Mouse (Mus musculus): ENCODE data around the gene Slc31a1. TPM values are rescaled to one million over a fixed set of nuclear protein-coding genes. Genes with fewer than 3 reads are reported as not detected.

The Slc31a1 gene
- polyA plus RNA-seq, 1 experiment from 2014 or later = 32.2 TPM

DNA sequence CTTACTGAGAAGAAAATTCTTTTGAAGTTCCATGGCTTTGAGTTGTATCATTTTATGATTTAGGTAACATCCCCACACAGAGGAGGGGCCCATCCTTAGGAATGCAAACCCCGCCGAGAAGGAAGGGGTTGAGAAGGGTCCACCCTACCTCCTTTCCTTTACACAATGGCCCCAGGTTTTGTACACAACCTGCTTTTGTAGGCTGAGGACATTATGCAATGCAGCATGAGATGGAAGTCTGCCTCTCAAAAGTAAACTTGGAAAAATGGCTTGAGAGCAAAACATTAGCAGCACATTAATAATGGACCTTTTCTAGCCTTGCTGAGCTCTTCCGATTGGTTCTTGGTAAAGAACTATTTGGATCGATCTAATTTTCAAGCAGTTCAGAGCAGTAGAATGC is 5.8 kb downstream of the Slc31a1 start:
- Histone ChIP-seq H3K36me3 (no peaks in the 10 kb centered on the region), H3K27me3 (replicated peaks) (no peaks in the 10 kb centered on the region), H3K9ac (replicated peaks) (no peak overlapping the region), H3K9me3 (replicated peaks) (no peaks in the 10 kb centered on the region), H3K4me1 (peaks cover 13% of the 10 kb centered on the region), H3K27ac (replicated peaks) (no peak overlapping the region), H3K4me2 (no peak overlapping the region), H3K4me3 (replicated peaks) (no peak overlapping the region)
- ATAC-seq (ENCODE audit: low FRiP score) = no peak
- 79% methylated on average over 4 of the region's 4 CpGs for WGBS

- Histone ChIP-seq H3K4me3 (replicated peaks) (no peak overlapping the region), H3K27ac (replicated peaks) (no peak overlapping the region), H3K27me3 (replicated peaks) (no peaks in the 10 kb centered on the region), H3K36me3 (no peaks in the 10 kb centered on the region), H3K9ac (replicated peaks) (no peak overlapping the region), H3K4me2 (no peak overlapping the region), H3K9me3 (replicated peaks) (no peaks in the 10 kb centered on the region), H3K4me1 (peaks cover under 1% of the 10 kb centered on the region; the same call in 1 of the 2 replicates)
- ATAC-seq (ENCODE audit: low FRiP score) = no peak
- 91% methylated on average over 6 of the region's 6 CpGs for WGBS
These were observed 7.1 kb downstream of the Slc31a1 start for GRCm38 (mm10) chr4:62367586-62367985.

- 85% methylated on average over 3 of the region's 3 CpGs for WGBS
- no peaks in the 10 kb centered on the region for H3K9me3 ChIP-seq (replicated peaks)
- no peak overlapping the region for H3K4me2 ChIP-seq
- H3K36me3 ChIP-seq = no peaks in the 10 kb centered on the region
- no peak overlapping the region for H3K27ac ChIP-seq (replicated peaks)
- no peak for ATAC-seq (ENCODE audit: low FRiP score)
- no peak overlapping the region for H3K9ac ChIP-seq (replicated peaks)
- no peaks in the 10 kb centered on the region for H3K27me3 ChIP-seq (replicated peaks)
- H3K4me3 ChIP-seq (replicated peaks) = no peak overlapping the region
- no peaks in the 10 kb centered on the region for H3K4me1 ChIP-seq
These were observed 8.6 kb downstream of the Slc31a1 start for GRCm38 (mm10) chr4:62369091-62369490.

GRCm38 (mm10) chr4:62372410-62372809 is 11.9 kb downstream of the Slc31a1 start:
- H3K4me3 ChIP-seq (replicated peaks) = no peak overlapping the region
- no peaks in the 10 kb centered on the region for H3K27me3 ChIP-seq (replicated peaks)
- no peak for ATAC-seq (ENCODE audit: low FRiP score)
- 62% methylated on average over 1 of the region's 1 CpGs for WGBS
- no peak overlapping the region for H3K27ac ChIP-seq (replicated peaks)
- H3K36me3 ChIP-seq = no peaks in the 10 kb centered on the region
- no peak overlapping the region for H3K9ac ChIP-seq (replicated peaks)
- H3K4me2 ChIP-seq = no peak overlapping the region
- no peaks in the 10 kb centered on the region for H3K4me1 ChIP-seq
- no peaks in the 10 kb centered on the region for H3K9me3 ChIP-seq (replicated peaks)

DNA sequence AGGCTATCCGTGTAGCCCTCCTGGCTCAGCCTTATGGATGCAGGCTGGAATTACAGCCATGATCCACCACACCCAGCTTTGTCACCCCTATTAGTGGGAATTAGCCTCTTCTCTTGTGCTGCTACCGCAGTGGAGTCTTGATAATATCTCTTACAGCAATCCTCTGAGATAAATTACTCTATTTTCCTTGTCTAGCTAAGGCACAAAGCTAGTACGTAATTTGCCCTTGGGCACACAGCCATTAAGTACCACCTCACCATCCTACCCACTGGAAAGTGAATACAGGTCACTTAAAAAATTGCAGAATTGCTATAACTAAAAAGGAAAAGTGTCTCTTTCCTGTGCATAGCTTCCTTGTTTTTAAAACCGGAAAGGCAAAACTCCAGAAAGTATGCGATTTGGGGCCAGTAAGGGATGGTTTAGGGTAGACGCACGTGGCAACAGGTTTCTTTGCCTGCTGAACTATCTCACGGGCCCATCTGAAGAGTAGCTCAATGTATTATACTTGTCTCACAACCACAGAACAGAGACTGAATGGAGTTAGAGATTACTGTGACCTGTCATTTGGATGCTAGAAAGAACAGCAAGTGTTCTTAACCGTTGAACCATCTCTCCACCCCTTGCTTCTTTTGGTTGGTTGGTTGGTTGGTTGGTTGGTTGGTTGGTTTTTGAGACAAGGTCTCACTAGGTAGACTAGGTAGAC is 12.4 kb downstream of the Slc31a1 start:
- no peaks in the 10 kb centered on the region for H3K9me3 ChIP-seq (replicated peaks)
- no peak overlapping the region for H3K4me3 ChIP-seq (replicated peaks)
- H3K27me3 ChIP-seq (replicated peaks) = no peaks in the 10 kb centered on the region
- H3K4me1 ChIP-seq = no peaks in the 10 kb centered on the region
- H3K27ac ChIP-seq (replicated peaks) = no peak overlapping the region
- no peak overlapping the region for H3K9ac ChIP-seq (replicated peaks)
- ATAC-seq (ENCODE audit: low FRiP score) = no peak
- no peaks in the 10 kb centered on the region for H3K36me3 ChIP-seq
- no peak overlapping the region for H3K4me2 ChIP-seq
- WGBS = 88% methylated on average over 9 of the region's 9 CpGs

DNA sequence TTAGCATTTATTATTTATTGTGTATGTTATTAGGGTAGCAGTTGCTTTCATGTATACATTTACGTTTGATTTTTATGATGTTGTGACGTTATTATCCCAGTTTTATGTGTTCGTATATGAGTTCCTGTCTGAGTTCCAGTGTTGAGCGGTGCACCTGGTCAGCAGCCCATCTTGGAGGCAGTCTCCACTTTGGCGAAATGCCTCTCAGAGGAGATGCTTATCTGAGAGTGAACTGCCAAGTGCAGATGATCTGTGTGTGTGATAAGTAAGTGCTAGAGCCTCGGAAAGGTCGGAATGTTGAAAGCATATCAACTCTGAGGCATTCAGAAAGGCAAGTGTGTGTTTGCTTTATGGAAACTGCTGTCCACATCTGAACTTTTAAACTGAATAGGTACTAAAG is 13.1 kb downstream of the Slc31a1 start:
- no peaks in the 10 kb centered on the region for H3K4me1 ChIP-seq
- H3K4me2 ChIP-seq = no peak overlapping the region
- no peaks in the 10 kb centered on the region for H3K27me3 ChIP-seq (replicated peaks)
- no peak overlapping the region for H3K27ac ChIP-seq (replicated peaks)
- no peak for ATAC-seq (ENCODE audit: low FRiP score)
- H3K36me3 ChIP-seq = no peaks in the 10 kb centered on the region
- 82% methylated on average over 7 of the region's 7 CpGs for WGBS
- no peak overlapping the region for H3K9ac ChIP-seq (replicated peaks)
- no peak overlapping the region for H3K4me3 ChIP-seq (replicated peaks)
- H3K9me3 ChIP-seq (replicated peaks) = no peaks in the 10 kb centered on the region

DNA sequence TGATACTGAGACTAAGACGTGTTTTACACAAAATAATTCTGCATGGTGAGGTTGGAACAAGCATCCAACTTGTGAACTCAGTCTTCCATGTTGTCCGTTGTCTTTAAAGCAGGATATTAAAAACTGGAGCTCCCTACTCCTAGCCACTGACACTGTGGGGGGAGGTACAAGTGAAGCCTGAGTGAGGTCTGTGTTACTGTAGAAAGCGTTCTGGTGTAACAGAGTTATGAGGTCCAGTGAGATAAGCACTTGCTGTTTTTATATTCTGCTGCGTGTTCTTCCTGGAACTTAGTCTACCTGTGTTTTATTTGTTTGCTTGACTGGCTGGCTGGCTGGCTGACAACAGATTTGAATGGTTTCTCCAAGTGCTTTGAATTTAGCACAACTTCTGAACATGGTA is 13.8 kb downstream of the Slc31a1 start:
- Histone ChIP-seq H3K9ac (replicated peaks) (no peak overlapping the region), H3K27me3 (replicated peaks) (no peaks in the 10 kb centered on the region), H3K4me3 (replicated peaks) (no peak overlapping the region), H3K36me3 (no peaks in the 10 kb centered on the region), H3K27ac (replicated peaks) (no peak overlapping the region), H3K4me1 (no peaks in the 10 kb centered on the region), H3K4me2 (no peak overlapping the region), H3K9me3 (replicated peaks) (no peaks in the 10 kb centered on the region)
- WGBS = 82% methylated on average over 4 of the region's 4 CpGs
- ATAC-seq (ENCODE audit: low FRiP score) = no peak

- Histone ChIP-seq H3K27me3 (replicated peaks) (no peaks in the 10 kb centered on the region), H3K27ac (replicated peaks) (no peak overlapping the region), H3K4me1 (no peaks in the 10 kb centered on the region), H3K4me3 (replicated peaks) (no peak overlapping the region), H3K4me2 (no peak overlapping the region), H3K9ac (replicated peaks) (no peak overlapping the region), H3K9me3 (replicated peaks) (no peaks in the 10 kb centered on the region), H3K36me3 (no peaks in the 10 kb centered on the region)
- 86% methylated on average over 2 of the region's 2 CpGs for WGBS
- ATAC-seq (ENCODE audit: low FRiP score) = no peak
These were observed 15.6 kb downstream of the Slc31a1 start for GRCm38 (mm10) chr4:62376123-62376522.

DNA sequence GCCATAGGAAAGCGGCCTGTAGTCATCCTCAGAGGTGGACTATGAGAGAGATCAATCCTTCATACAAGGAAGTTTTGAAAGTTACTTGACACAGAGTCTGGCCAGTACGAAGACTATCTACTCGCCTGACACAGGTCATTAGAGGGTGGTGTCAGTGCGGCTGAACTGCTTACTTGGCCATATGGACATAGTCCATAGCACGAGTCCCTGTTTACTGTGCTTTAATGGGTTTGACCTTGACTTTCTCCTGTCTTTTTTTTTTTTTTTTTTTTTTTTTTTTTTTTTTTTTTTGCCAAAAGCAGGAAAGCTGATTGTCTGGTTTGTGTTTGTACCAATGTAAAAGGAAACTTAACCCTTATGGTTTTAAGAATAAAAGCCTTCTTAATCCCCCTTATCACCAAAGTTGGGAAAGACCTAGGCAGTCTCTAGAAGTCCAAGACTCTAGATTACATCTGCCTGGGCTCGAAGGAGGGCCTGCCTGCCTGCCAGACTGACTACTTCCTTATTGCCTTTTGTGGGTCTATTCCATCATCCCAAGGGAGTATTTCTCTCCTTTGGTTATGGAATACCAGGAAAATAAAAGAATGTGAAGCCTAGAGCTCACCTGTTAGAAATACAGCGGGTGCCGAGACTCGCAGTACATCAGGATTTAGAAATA is 19.3 kb downstream of the Slc31a1 start:
- Histone ChIP-seq H3K9ac (replicated peaks) (no peak overlapping the region), H3K4me3 (replicated peaks) (no peak overlapping the region), H3K36me3 (no peaks in the 10 kb centered on the region), H3K27me3 (replicated peaks) (no peaks in the 10 kb centered on the region), H3K4me1 (no peaks in the 10 kb centered on the region), H3K4me2 (no peak overlapping the region), H3K9me3 (replicated peaks) (no peaks in the 10 kb centered on the region), H3K27ac (replicated peaks) (no peak overlapping the region)
- WGBS = 88% methylated on average over 9 of the region's 9 CpGs
- no peak for ATAC-seq (ENCODE audit: low FRiP score)

DNA sequence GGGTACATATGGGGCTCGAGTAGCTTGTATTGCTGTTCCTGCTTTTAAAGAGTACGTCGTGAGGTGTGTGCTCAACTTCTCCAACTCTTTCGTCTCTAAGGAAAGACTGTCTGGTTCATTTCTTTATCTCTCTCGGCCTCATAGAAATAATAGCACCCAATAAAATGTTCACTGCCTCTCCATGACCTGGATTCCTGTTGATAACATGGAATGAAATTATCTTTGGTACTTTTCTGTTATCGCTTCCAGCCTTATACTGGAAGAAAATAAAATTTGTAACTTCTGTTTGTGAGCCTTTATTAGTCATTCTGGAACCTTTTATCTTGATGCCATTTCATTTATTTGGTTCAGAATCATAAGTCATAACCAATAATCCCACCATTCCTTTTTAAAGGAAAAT is 22.7 kb downstream of the Slc31a1 start:
- Histone ChIP-seq H3K36me3 (peaks cover 7% of the 10 kb centered on the region; the same call in 1 of the 2 replicates), H3K4me1 (no peaks in the 10 kb centered on the region), H3K9me3 (replicated peaks) (no peaks in the 10 kb centered on the region), H3K4me3 (replicated peaks) (no peak overlapping the region), H3K27ac (replicated peaks) (no peak overlapping the region), H3K27me3 (replicated peaks) (no peaks in the 10 kb centered on the region), H3K4me2 (no peak overlapping the region), H3K9ac (replicated peaks) (no peak overlapping the region)
- no peak for ATAC-seq (ENCODE audit: low FRiP score)
- 95% methylated on average over 6 of the region's 6 CpGs for WGBS

DNA sequence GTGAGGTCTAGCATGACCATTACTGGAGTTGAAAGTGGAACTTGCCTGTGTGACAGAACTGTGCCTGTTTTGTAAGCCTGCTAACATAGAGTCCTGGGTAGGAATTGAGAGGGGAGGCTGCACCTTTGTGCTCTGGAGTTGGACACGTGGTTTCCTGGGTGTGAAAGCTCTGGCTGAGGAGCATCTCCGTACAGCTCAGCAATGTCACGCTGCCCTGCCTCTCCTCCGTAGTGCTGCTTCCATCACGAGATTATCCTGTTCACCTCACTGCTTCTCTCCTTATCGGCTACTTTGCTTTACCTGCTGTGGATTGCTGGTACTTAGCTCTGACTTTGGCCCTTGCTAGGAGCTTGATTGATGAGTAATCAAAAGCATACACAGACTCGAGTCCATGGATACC is 23.2 kb downstream of the Slc31a1 start:
- ATAC-seq (ENCODE audit: low FRiP score) = no peak
- no peaks in the 10 kb centered on the region for H3K27me3 ChIP-seq (replicated peaks)

GRCm38 (mm10) chr4:62384159-62384558 is 23.6 kb downstream of the Slc31a1 start:
- Histone ChIP-seq H3K4me1 (no peaks in the 10 kb centered on the region), H3K27me3 (replicated peaks) (no peaks in the 10 kb centered on the region), H3K9ac (replicated peaks) (no peak overlapping the region), H3K9me3 (replicated peaks) (no peaks in the 10 kb centered on the region), H3K27ac (replicated peaks) (no peak overlapping the region), H3K4me2 (no peak overlapping the region), H3K4me3 (replicated peaks) (no peak overlapping the region), H3K36me3 (peaks cover 15% of the 10 kb centered on the region; the same call in 1 of the 2 replicates)
- ATAC-seq (ENCODE audit: low FRiP score) = no peak
- WGBS = 95% methylated on average over 1 of the region's 1 CpGs

More for the DNA sequence above, 23.2 kb downstream of the Slc31a1 start:
- Histone ChIP-seq H3K27ac (replicated peaks) (no peak overlapping the region), H3K4me2 (no peak overlapping the region), H3K9me3 (replicated peaks) (no peaks in the 10 kb centered on the region), H3K9ac (replicated peaks) (no peak overlapping the region), H3K4me3 (replicated peaks) (no peak overlapping the region), H3K36me3 (peaks cover 11% of the 10 kb centered on the region; the same call in 1 of the 2 replicates), H3K4me1 (no peaks in the 10 kb centered on the region)
- WGBS = 85% methylated on average over 7 of the region's 7 CpGs
